In genomic region chr3:95282381-95282864, GRCm38 (mm10) we compare ENCODE assay signal across 8 mouse cellular contexts. TPM values are rescaled to one million over a fixed set of nuclear protein-coding genes. Genes with fewer than 3 reads are reported as not detected.
DNase-seq lines count a peak whose midpoint lies in the region; ATAC-seq and TF ChIP-seq lines count a peak whose summit lies in the region.

No protein-coding gene starts in this region.

- H3K9ac ChIP-seq in forebrain, embryonic 14.5 days (ENCODE audit: low read length), result peak overlapping the region; percentile 87
- peak overlapping the region; percentile 67 for H3K9ac ChIP-seq in hindbrain, postnatal 0 days (replicated peaks; ENCODE audit: low read length)
- H3K9ac ChIP-seq in neural tube, embryonic 13.5 days, result peak overlapping the region; percentile 91

- H3K27ac ChIP-seq in forebrain, embryonic 14.5 days (ENCODE audit: low read depth, low read length), result peak overlapping the region; percentile 95
- peak overlapping the region; percentile 90 for H3K27ac ChIP-seq in hindbrain, postnatal 0 days
- H3K27ac ChIP-seq in neural tube, embryonic 13.5 days (replicated peaks), result peak overlapping the region; percentile 98

- H3K4me1 ChIP-seq in forebrain, embryonic 14.5 days (ENCODE audit: control insufficient read depth, insufficient read depth, low read length), result peaks cover 11% of the 10 kb centered on the region
- peaks cover 6% of the 10 kb centered on the region; the same call in 1 of the 2 replicates for H3K4me1 ChIP-seq in hindbrain, postnatal 0 days (ENCODE audit: insufficient read depth, low read length)
- peaks cover 44% of the 10 kb centered on the region for H3K4me1 ChIP-seq in neural tube, embryonic 13.5 days (replicated peaks)

- ATAC-seq in frontal cortex, adult (ENCODE audit: low TSS enrichment), result peak; percentile 4; the same call in 1 of the 2 replicates
- peak; percentile 8; the same call in 1 of the 2 replicates for ATAC-seq in forebrain, embryonic 14.5 days
- peak; percentile 0; the same call in 1 of the 2 replicates for ATAC-seq in hindbrain, postnatal 0 days
- ATAC-seq in neural tube, embryonic 13.5 days (ENCODE audit: low read depth), result peak; percentile 16; the same call in 1 of the 2 replicates

- H3K9me3 ChIP-seq in forebrain, embryonic 14.5 days (replicated peaks; ENCODE audit: control insufficient read depth, low read length), result no peaks in the 10 kb centered on the region
- no peaks in the 10 kb centered on the region for H3K9me3 ChIP-seq in hindbrain, postnatal 0 days (ENCODE audit: low read length)
- no peaks in the 10 kb centered on the region for H3K9me3 ChIP-seq in neural tube, embryonic 13.5 days

- H3K4me3 ChIP-seq in forebrain, embryonic 14.5 days (ENCODE audit: low read depth, low read length), result peak overlapping the region; percentile 67
- H3K4me3 ChIP-seq in hindbrain, postnatal 0 days (ENCODE audit: low read length), result peak overlapping the region; percentile 70
- H3K4me3 ChIP-seq in neural tube, embryonic 13.5 days, result peak overlapping the region; percentile 76

- under 1% methylated on average over 11 of the region's 11 CpGs for WGBS in forebrain, embryonic 14.5 days
- under 1% methylated on average over 11 of the region's 11 CpGs for WGBS in hindbrain, postnatal 0 days
- under 1% methylated on average over 11 of the region's 11 CpGs for WGBS in neural tube, embryonic 13.5 days

- TF ChIP-seq CTCF in hindbrain, postnatal 0 days (IDR thresholded peaks at IDR 0.05; ENCODE audit: low read depth), result no peak

- DNase-seq in frontal cortex, postnatal 14 days (ENCODE audit: low spot score in 2 of 2), result no peak
- DNase-seq in adrenal gland, postnatal 10 days, result peak; percentile 70
- DNase-seq in forebrain, embryonic 14.5 days (ENCODE audit: low spot score), result peak; percentile 46
- DNase-seq in hindbrain, postnatal 0 days (ENCODE audit: low spot score), result peak; percentile 18
- peak; percentile 80 to 88 for DNase-seq in lung, adult 18-20 months
- DNase-seq in frontal cortex, postnatal 10 days (ENCODE audit: low spot score in 2 of 2), result no peak

- no peaks in the 10 kb centered on the region for H3K27me3 ChIP-seq in forebrain, embryonic 14.5 days (replicated peaks; ENCODE audit: control insufficient read depth, insufficient read depth, low read length)
- H3K27me3 ChIP-seq in hindbrain, postnatal 0 days (ENCODE audit: insufficient read depth, low read length), result no peaks in the 10 kb centered on the region
- H3K27me3 ChIP-seq in neural tube, embryonic 13.5 days, result no peaks in the 10 kb centered on the region

- H3K4me2 ChIP-seq in forebrain, embryonic 14.5 days (ENCODE audit: low read length), result peak overlapping the region; percentile 63
- peak overlapping the region; percentile 86 for H3K4me2 ChIP-seq in hindbrain, postnatal 0 days (ENCODE audit: low read depth, low read length)
- peak overlapping the region; percentile 82 for H3K4me2 ChIP-seq in neural tube, embryonic 13.5 days

- peaks cover 7% of the 10 kb centered on the region; the same call in 1 of the 2 replicates for H3K36me3 ChIP-seq in forebrain, embryonic 14.5 days (ENCODE audit: control insufficient read depth, insufficient read depth, low read length)
- H3K36me3 ChIP-seq in hindbrain, postnatal 0 days (ENCODE audit: insufficient read depth, low read length), result no peaks in the 10 kb centered on the region
- peaks cover 3% of the 10 kb centered on the region for H3K36me3 ChIP-seq in neural tube, embryonic 13.5 days

RNA-seq across cellular contexts. Expression of gene Prune1, which starts 0.5 kb away (rescaled TPM):
- 10 to 100 TPM; 22.2 to 27.9 TPM for total RNA-seq in adrenal gland, postnatal 10 days (2021)
- polyA plus RNA-seq in forebrain, embryonic 14.5 days (2014; fragmentation: Nextera tagmentation; extraction: Ambion mirVana), result 40.7 and 42.7 TPM in 2 replicates
- total RNA-seq in hindbrain, postnatal 0 days (2014; rRNA removed), result 72.7 and 77.4 TPM in 2 replicates
- 56.6 and 60.4 TPM in 2 replicates for polyA plus RNA-seq in hindbrain, postnatal 0 days (2015; fragmentation: Nextera tagmentation; extraction: Ambion mirVana)
- 46.3 and 47.1 TPM in 2 replicates for polyA plus RNA-seq in neural tube, embryonic 13.5 days (2015; fragmentation: Nextera tagmentation; extraction: Ambion mirVana)

RNA-seq across cellular contexts. Expression of gene Mindy1, which starts 1.3 kb away (rescaled TPM):
- 10 to 100 TPM; 71.2 to 78.1 TPM for total RNA-seq in adrenal gland, postnatal 10 days (2021)
- 48.6 and 50.7 TPM in 2 replicates for polyA plus RNA-seq in forebrain, embryonic 14.5 days (2014; fragmentation: Nextera tagmentation; extraction: Ambion mirVana)
- total RNA-seq in hindbrain, postnatal 0 days (2014; rRNA removed), result 31.1 and 31.8 TPM in 2 replicates
- 32.6 and 33.8 TPM in 2 replicates for polyA plus RNA-seq in hindbrain, postnatal 0 days (2015; fragmentation: Nextera tagmentation; extraction: Ambion mirVana)
- polyA plus RNA-seq in neural tube, embryonic 13.5 days (2015; fragmentation: Nextera tagmentation; extraction: Ambion mirVana), result 49.3 and 52.7 TPM in 2 replicates

RNA-seq across cellular contexts. Expression of gene Anxa9, which starts 24.6 kb away (rescaled TPM):
- 1 to 10 TPM; 1.1 to 1.3 TPM for total RNA-seq in adrenal gland, postnatal 10 days (2021)
- polyA plus RNA-seq in forebrain, embryonic 14.5 days (2014; fragmentation: Nextera tagmentation; extraction: Ambion mirVana), result 0.27 and 0.64 TPM in 2 replicates
- total RNA-seq in hindbrain, postnatal 0 days (2014; rRNA removed), result 0.31 TPM in 1 of 2 replicates, not detected in the other
- polyA plus RNA-seq in hindbrain, postnatal 0 days (2015; fragmentation: Nextera tagmentation; extraction: Ambion mirVana), result 0.28 and 0.48 TPM in 2 replicates
- 0.26 and 0.57 TPM in 2 replicates for polyA plus RNA-seq in neural tube, embryonic 13.5 days (2015; fragmentation: Nextera tagmentation; extraction: Ambion mirVana)

RNA-seq across cellular contexts. Expression of gene Bnipl, which starts 31.4 kb away (rescaled TPM):
- under 1 TPM in 1 of 2 experiments, not detected in 1; 0.42 TPM for total RNA-seq in adrenal gland, postnatal 10 days (2021)
- not detected in 2 replicates for polyA plus RNA-seq in forebrain, embryonic 14.5 days (2014; fragmentation: Nextera tagmentation; extraction: Ambion mirVana)
- total RNA-seq in hindbrain, postnatal 0 days (2014; rRNA removed), result not detected in 2 replicates
- polyA plus RNA-seq in hindbrain, postnatal 0 days (2015; fragmentation: Nextera tagmentation; extraction: Ambion mirVana), result 0.24 TPM in 1 of 2 replicates, not detected in the other
- polyA plus RNA-seq in neural tube, embryonic 13.5 days (2015; fragmentation: Nextera tagmentation; extraction: Ambion mirVana), result not detected in 2 replicates

RNA-seq across cellular contexts. Expression of gene Cers2, which starts 32.2 kb away (rescaled TPM):
- total RNA-seq in adrenal gland, postnatal 10 days (2021), result 100 to 1,000 TPM; 138 to 147 TPM
- 75.8 and 91.8 TPM in 2 replicates for polyA plus RNA-seq in forebrain, embryonic 14.5 days (2014; fragmentation: Nextera tagmentation; extraction: Ambion mirVana)
- 43.7 and 64.0 TPM in 2 replicates for total RNA-seq in hindbrain, postnatal 0 days (2014; rRNA removed)
- polyA plus RNA-seq in hindbrain, postnatal 0 days (2015; fragmentation: Nextera tagmentation; extraction: Ambion mirVana), result 87.4 and 90.5 TPM in 2 replicates
- polyA plus RNA-seq in neural tube, embryonic 13.5 days (2015; fragmentation: Nextera tagmentation; extraction: Ambion mirVana), result 96.7 and 104 TPM in 2 replicates

Comparison
In these comparisons a context has a peak if more than half of its experiments do, and no peak if none do; other contexts are left out.
1. DNase-seq: peak in adrenal gland, postnatal 10 days (single experiment), forebrain, embryonic 14.5 days (single experiment), hindbrain, postnatal 0 days (single experiment) and lung, adult 18-20 months (2 of 2); none in frontal cortex, postnatal 14 days (0 of 2) and frontal cortex, postnatal 10 days (0 of 2).
2. Peak in every context shown above with its lines, with median percentiles within 50 percentile points of each other: ATAC-seq, H3K27ac ChIP-seq, H3K4me2 ChIP-seq, H3K4me3 ChIP-seq and H3K9ac ChIP-seq.